Mouse (Mus musculus): Measurements from ENCODE around the gene Htra3.

Htra3 gene

GRCm38 (mm10) chr5:35693638-35694037 lies 14.1 kb upstream of the Htra3 start:
- DNase-seq (ENCODE audit: low spot score) = no peak

GRCm38 (mm10) chr5:35691246-35691645 lies 11.7 kb upstream of the Htra3 start:
- DNase-seq (ENCODE audit: low spot score) = no peak

- DNase-seq (ENCODE audit: low spot score) = no peak
Observed at GRCm38 (mm10) chr5:35690485-35691165, 11.0 kb upstream of the Htra3 start.

- DNase-seq (ENCODE audit: low spot score) = no peak
Observed at GRCm38 (mm10) chr5:35689374-35689773, 9.8 kb upstream of the Htra3 start.

DNA sequence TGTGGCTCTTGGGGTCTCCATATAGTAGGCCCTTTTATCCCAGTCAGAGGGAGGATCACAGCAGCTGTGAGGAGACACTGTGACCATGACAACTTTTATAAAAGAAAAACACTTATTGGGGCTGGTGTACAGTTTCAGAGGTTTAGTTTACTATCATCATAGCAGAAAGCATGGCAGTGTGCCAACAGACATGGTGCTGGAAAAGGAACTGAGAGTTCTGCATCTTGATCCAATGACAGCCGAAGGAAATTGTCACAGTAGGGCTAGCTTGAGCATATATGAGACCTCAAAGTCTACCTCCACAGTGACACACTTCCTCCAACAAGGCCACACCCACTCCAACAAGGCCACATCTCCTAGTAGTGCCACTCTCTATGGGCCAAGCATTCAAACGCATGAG lies 9.3 kb upstream of the Htra3 start:
- no peak for DNase-seq (ENCODE audit: low spot score)

DNA sequence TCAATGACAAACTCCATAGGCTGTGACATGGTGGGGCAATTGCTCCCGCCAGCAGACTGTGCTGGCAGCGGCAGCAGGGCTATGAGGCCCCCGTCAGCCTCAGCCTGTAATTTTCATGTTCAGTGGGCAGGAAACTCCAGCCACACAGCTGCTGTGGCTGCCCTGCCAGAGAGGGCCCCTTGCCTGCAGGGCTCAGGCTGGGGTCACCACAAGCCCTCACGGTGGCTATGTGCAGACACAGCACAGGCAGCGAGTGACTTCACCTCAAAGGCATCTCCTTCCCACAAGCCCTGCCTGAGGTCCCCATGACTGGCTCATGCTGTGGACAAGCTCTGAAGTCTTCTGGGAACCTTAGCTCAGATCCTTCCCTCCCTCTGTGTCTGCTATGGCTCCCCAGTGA lies 7.5 kb upstream of the Htra3 start:
- no peak for DNase-seq (ENCODE audit: low spot score)

DNA sequence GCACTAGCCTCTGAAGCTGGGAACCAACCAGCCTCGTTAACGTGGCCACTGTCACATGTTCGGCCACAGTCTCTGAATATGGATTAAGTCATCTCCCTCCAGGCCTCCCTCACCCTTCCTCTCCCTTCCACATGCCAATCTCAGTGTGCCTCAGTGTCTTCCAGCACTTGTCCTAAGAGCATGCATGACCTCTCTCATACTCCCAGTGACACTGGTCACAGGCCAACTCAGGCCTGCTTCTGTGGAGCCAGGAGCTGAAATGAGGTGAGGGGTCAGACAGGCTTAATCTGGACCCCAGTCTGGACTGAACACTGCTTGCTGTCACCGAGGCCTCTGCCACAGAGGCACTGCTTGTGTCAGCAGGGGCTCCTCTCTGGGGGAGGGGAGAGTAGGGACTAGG lies 6.8 kb upstream of the Htra3 start:
- no peak for DNase-seq (ENCODE audit: low spot score)

DNA sequence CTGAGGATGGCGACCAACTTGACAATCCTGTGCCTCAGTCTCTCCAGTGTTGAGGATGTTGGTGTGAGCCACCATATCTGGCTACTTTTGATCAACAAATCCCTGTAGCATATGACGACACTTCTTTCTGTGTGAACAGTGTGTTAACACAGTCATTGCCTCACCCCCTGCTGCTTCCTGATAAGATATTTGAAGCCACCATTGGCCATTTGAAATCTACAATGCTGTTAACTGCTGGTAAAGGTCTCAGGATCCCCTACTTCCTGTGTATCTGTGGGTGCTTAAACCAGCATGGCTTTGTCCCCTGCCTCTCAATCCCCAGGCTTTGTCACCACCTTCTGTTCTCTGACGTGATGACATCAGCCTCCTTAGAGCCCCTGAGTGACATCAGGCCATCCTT lies 5.5 kb upstream of the Htra3 start:
- no peak for DNase-seq (ENCODE audit: low spot score)

- DNase-seq (ENCODE audit: low spot score) = peak; percentile 31
Observed at GRCm38 (mm10) chr5:35680958-35681357, 1.4 kb upstream of the Htra3 start.

- no peak for DNase-seq (ENCODE audit: low spot score)
Observed at GRCm38 (mm10) chr5:35676964-35677363, 2.6 kb downstream of the Htra3 start.

DNA sequence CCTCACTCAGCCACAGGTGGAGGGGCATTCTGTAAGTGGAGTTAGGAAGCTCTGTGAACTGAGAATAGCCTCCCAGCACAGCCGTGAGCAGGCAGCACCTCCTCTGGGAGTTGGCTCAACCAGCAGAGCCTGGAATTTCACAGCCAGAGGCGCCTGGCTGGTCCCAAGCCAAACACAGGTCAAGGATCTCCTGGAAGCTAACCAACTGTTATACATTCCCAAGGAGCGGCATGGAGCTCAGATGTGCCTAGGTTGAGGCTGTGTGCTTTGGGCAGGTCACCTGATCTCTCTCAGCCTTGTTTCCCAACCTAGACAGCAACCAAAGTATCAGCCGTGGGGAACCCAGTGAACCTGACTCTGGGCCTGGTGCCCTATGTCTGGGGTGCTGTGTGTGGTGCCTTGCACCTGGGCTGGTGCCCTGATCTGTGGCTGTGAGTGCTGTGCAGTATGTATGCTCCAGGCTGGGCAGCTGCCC lies 5.5 kb downstream of the Htra3 start:
- no peak for DNase-seq (ENCODE audit: low spot score)

DNA sequence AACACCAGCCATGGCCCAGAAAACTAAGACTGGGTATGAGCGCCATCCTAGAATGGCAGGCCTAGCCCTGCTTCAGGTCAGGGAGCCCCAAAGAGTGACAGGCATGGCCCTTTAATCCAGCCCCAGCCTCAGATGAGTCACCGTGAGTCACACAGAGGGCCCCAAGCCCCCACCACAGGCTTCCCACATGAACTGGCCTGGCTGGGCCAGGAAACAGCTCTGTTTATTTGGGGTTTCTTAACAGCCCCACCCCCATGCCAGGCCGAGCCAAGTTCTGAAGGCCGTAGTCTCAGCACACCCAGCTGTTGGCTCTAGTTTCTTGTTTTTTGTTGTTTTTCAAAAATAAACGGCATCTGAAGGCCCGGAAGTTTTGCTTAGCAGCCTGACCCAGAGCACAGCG lies 6.5 kb downstream of the Htra3 start:
- DNase-seq (ENCODE audit: low spot score) = peak; percentile 33

- DNase-seq (ENCODE audit: low spot score) = no peak
Observed at GRCm38 (mm10) chr5:35672581-35672980, 7.0 kb downstream of the Htra3 start.

DNA sequence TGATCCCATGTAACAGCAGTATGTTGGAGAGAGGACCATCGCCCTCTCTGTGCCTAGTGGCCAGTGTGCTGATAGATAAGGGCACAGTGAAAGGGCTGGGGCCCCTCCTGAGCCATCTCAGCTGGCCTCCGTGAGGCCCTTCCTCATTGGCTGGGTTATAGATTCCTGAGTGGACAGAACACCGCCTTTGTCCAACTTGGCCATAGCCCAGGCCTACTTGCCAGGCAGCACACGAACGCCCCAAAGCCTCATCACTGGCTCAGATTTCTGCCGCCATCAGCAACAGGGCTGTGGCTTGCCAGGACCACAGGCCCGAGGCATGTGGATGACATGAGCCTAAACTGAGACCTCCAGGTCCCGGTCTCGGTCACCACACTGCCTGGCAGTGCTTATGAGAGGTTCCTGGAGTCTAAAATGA lies 8.1 kb downstream of the Htra3 start:
- DNase-seq (ENCODE audit: low spot score) = peak; percentile 39

DNA sequence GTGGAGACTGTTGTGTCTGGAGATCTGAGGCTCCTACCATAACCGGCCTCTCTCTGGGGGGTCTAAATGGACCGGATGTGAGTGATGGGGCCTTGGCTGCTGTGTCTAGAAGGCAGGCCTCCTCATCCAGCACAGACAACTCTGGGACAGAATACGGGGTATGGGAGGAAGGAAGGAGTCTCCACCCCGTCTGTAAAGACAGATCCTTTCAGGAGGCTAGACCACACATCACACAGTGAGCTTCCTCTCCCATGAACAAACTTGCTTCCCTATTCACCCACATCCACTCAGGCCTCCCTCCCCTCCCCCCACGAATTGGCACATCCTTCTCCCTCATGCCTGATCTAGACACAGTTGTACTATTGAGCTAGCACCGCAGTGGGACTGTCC lies 9.2 kb downstream of the Htra3 start:
- peak; percentile 44 for DNase-seq (ENCODE audit: low spot score)

- no peak for DNase-seq (ENCODE audit: low spot score)
Observed at GRCm38 (mm10) chr5:35669747-35670411, 9.7 kb downstream of the Htra3 start.

GRCm38 (mm10) chr5:35666152-35666551 lies 13.4 kb downstream of the Htra3 start:
- DNase-seq (ENCODE audit: low spot score) = no peak

DNA sequence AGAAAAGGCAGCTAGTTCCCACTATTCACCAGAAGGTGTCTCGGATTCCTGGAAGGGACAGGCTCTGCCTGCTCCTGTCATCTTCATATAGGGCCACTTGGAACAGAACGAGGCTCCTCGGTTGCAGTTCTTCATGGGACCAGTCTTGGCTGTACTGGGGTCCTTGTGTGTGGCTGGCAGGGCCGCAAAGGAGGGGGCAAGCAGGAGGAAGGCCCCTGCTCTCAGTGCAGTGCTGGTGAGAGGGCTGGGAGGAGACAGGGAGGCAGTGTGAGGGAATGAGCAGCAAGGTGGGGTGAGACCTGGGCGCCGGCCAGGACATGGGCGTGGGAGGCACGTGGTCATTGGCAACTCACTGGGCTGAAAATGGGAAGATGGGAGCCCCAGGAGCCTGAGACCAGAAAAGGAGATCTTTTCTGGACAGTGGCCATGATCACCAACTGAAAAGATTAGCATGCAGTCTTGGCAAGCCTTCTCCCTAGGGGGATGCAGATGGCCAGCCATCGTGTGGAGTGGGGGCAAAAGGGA lies 17.5 kb downstream of the Htra3 start:
- DNase-seq (ENCODE audit: low spot score) = no peak

DNA sequence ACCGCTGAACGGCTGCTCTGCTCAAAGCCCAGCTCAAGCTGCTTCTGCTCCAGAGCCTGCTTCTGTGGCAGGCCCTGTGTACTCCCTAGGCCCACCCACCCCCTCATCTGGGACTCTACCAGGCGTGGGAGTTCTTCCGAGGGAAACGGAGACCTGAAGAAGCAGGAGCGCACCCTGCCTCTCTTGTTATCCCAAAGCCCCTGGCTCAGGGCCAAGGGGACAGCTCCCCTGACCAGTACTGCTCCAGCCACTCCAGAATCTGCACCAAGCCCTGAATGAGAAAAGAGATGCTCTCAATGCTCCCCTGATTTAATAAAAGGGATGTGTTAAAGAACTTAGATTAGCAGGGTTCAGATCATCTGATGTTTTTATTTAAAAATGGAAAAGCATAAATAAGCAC lies 18.4 kb downstream of the Htra3 start:
- no peak for DNase-seq (ENCODE audit: low spot score)

- DNase-seq (ENCODE audit: low spot score) = no peak
Observed at GRCm38 (mm10) chr5:35659503-35659902, 20.1 kb downstream of the Htra3 start.

GRCm38 (mm10) chr5:35655753-35656485 lies 23.7 kb downstream of the Htra3 start:
- no peak for DNase-seq (ENCODE audit: low spot score)

- no peak for DNase-seq (ENCODE audit: low spot score)
Observed at GRCm38 (mm10) chr5:35653743-35654395, 25.7 kb downstream of the Htra3 start.
